Mouse (Mus musculus): ENCODE data around the gene Grik4.

DNA sequence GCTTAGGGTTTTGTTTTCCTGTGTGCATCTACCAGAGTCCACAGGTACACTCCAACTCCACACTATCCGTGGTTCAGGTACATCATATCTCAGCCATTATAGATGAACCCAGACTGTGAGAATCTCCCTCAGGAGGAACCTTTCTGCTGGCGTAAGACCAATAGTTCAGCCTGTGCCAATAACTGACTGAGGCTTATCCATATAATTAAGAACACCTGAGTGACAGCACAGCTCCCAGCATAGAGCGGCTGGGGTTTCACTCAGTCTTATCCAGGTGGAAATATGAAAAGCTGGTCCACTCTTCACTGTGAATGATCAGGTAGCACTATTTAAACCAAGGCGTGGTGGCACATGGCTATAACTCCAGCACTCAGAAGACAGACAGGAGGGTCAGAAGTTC is 440.6 kb downstream of the Grik4 start:
- TF ChIP-seq CTCF (IDR thresholded peaks at IDR 0.05; ENCODE audit: borderline replicate concordance, control insufficient read depth, extremely low read depth, insufficient read depth, low read length, poor library complexity), result no peak
- TF ChIP-seq POLR2A (IDR thresholded peaks at IDR 0.05; ENCODE audit: control insufficient read depth, extremely low read depth, insufficient read depth, low read length, poor library complexity), result no peak

Data from thymus, adult 2 months (tissue).